Mouse (Mus musculus) heart, postnatal 0 days (tissue): ENCODE measurements around the gene Tjp3.

ENCODE experiments used
- CTCF ChIP-seq: IDR thresholded peaks from 2 replicates; pipeline ENCODE4 v1.5.1; 2016; ENCODE audit warnings: antibody characterized with exemption, control low read depth, low read depth
- EP300 ChIP-seq: IDR thresholded peaks from 2 replicates; pipeline ENCODE4 v1.6.1; 2016; ENCODE audit warnings: antibody characterized with exemption, low read depth

DNA sequence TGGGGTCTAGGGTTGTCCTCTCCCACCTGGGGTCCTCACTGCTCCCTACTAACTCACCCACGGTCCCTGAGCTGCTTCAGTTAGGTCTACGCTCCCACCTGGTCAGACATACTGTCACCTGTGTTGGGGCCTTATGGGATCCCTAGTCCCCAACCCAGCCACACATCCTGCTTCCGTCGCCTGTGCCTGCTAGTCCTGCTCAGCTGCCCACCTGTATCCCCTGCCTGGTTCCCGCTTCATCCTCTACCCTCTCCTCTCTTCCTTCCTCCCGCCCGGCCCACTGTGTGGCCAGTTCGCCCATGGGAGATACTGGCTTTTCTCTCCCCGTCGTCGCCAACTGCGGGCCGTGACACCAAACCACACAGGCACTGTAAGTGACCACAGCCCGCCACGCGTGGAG lies 24.2 kb upstream of the Tjp3 start:
- TF ChIP-seq CTCF (no peak), EP300 (no peak)
